Mouse (Mus musculus): ENCODE results near the gene Pdc.
"Not testable (repeated sequence)": the region's sequence is repeated elsewhere in the genome, so short reads cannot be mapped to it uniquely, and the experiment has no call there.

Pdc gene

DNA sequence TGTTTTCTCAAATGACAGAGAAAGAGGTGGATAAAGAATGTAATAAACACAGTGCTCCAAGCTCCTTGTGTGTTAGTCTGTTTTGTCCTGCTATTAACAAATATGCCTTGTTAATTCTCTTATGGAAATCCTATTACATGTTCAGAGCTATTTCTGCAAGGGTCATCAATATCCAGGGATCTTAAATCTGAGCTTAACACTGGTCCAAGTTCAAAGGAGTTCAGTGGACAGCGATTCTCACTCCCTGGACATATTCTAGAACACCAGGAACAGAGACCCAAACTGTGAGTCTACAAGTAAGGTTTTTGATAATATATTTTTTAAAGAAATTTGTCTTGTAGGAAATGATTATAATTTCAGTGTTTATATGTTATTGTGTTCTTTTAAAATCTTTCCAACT is at the start of gene Pdc:
Gene Pdc (plus strand): TSS at position 213 of the 400 bp plus-strand sequence.
- ChIA-PET POLR2A (no interaction called here), CTCF (interaction anchor here in 1 of 4 experiments (0.9 kb wide), 1 partner anchor 11 kb away, joined by 5 read pairs; no protein-coding TSS in a partner anchor)

DNA sequence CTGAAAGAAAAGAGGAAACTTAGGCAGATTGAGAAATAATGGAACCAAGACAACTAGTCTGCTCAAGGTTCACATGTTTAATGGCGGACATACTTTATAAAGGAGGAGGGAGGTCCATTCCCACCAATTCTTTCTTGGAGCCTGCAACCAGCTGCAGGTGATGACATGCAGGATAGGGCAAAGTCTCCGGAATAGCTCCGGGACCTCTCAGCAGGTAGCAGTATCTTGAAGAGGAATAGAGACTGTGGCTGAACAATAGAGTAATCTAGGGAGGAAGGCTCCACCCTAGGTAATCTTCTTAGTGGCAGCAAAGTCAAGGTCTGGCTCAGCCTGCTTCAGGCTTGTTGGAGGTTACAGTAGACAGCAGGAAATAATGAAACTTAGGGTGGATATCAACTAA is 25.2 kb upstream of the Pdc start:
- CTCF ChIA-PET, POLR2A ChIA-PET: not testable (repeated sequence)

DNA sequence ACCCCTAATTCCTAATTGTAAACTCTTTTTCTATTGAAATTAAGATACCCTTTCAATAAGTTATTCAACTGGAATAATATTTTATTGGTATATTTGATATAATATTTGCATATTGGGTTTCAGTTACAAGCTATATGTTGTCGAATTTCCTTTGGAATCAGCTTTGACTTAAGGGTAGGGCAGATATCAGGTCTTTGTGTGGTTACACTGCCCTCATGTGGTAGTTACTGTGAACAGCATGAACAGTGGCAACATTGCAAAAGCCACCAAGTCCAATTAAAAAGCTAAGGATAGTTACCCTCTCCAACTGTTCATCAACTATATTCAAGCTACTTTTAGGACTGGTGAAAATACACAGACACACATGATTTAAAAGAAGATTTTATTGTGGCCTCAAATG is 11.6 kb upstream of the Pdc start:
- CTCF ChIA-PET = interaction anchor here (0.5 to 1.9 kb wide), 29 partner anchors 9 to 616 kb away, joined by 3 to 19 read pairs (median 4); partner anchors contain the start of gene Pdc (in 1 of the 4)
- POLR2A ChIA-PET = interaction anchor here in 1 of 4 experiments (1.0 kb wide), 1 partner anchor 85 kb away, joined by 3 read pairs; the partner anchor contains the start of genes Odr4 and Tpr

DNA sequence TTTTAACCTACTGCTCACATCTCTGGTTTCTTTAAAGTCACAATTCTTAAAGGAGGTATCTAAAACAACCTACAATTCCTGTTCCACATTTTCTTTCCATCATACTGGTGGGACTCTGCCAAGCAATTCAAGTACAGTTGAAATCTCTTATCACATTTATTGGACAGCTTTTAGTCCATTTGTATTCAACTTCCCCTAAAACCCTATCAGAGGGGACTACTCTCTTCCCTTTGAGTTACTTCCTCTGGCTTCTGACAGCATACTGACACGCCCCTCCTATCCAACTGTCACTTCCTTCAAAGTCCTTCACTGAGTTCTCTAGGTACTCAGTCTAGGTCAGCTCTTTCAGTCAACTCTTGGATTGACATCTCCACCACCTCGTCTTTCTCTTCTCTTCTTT is 15.9 kb downstream of the Pdc start:
- ChIA-PET CTCF (no interaction called here), POLR2A (interaction anchor here in 1 of 4 experiments (1.2 kb wide), 1 partner anchor 15 kb away, joined by 4 read pairs; no protein-coding TSS in a partner anchor)

DNA sequence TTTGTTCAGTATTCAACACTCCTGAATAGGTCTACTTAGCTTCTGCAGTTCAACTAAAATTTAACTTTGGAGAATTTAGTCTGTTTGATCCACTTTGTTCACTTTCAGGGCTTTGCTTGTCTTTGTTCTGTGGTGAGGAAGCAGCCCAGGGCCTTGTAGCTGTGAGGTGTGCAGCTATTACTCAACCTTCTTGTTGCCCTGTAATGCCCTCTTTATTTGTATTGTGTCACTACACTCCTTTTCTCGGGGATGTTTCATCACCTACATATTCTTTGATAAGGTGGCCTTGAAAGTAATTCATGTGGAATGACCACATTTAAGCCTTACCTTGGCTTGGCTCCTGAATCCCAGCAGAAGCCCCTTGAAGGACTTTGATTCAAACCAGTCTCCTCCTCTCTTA is 41.6 kb downstream of the Pdc start:
- CTCF ChIA-PET = interaction anchor here in 1 of 4 experiments (0.5 kb wide), 1 partner anchor 732 kb away, joined by 6 read pairs; no protein-coding TSS in a partner anchor
- POLR2A ChIA-PET = interaction anchor here in 1 of 4 experiments (0.6 kb wide), 1 partner anchor 630 kb away, joined by 3 read pairs; no protein-coding TSS in a partner anchor

DNA sequence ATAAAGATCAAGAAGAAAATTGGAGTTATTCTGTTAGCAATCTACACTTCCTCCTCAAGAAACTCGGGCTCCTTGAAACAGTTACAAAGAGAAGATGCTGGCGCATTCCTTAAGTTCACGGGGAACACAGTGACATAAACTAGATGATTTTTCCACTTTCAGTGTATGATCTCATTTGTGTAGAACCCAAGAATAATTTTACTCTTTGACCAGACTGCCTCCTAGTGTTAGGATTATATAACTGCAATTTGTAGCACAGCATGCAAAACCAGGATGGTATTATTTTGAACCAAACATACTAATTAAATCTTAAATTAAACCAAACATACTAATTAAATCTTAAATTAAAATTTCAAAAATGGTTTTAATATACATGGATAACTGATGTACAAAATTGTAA is 53.7 kb downstream of the Pdc start:
- ChIA-PET POLR2A (no interaction called here), CTCF (no interaction called here)

DNA sequence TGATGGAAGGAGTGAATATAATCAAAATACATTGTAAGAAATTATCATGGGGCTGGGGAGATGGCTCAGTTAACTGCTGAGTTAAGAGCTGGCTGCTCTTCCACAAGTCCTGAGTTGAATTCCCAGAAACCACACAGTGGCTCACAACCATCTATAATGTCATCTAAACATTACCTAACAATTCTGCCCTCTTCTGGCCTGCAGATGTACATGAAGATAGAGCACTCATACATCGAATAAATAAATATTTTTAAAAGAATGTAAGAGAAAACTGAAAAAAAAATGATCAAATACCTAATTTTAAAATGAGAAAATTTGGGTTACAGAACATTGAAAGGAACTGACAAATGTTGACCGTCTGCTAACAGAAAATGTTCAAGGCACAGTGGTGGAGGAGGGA is 55.0 kb downstream of the Pdc start:
- ChIA-PET CTCF (no interaction called here), POLR2A (interaction anchor here in 1 of 4 experiments (1.1 kb wide), 1 partner anchor 12 kb away, joined by 4 read pairs; no protein-coding TSS in a partner anchor)
